Mouse (Mus musculus): ENCODE measurements around the gene Efnb2.

The Efnb2 gene

GRCm38 (mm10) chr8:8569280-8569679, 91.8 kb downstream of the Efnb2 start:
- no peak for DNase-seq (ENCODE audit: low read depth)

GRCm38 (mm10) chr8:8568215-8568773, 92.7 kb downstream of the Efnb2 start:
- DNase-seq (ENCODE audit: low read depth): no peak
